In genomic region chr11:61183820-61184219, GRCm38 (mm10) we compare ENCODE assay signal across 25 mouse cellular contexts. TPM values are rescaled to one million over a fixed set of nuclear protein-coding genes. Genes with fewer than 3 reads are reported as not detected.
DNase-seq lines count a peak whose midpoint lies in the region; ATAC-seq and TF ChIP-seq lines count a peak whose summit lies in the region.
"Had no signal": no experiment of that assay in that cellular context is flagged by ENCODE, and none has a peak within 500 bp of the region (broad histone marks: within the 10 kb centered on the region; RNA-seq: fewer than 3 reads in every experiment).

No protein-coding gene starts in this region.

- no peaks in the 10 kb centered on the region for H3K9me3 ChIP-seq in embryonic facial prominence, embryonic 13.5 days
- H3K9me3 ChIP-seq in embryonic facial prominence, embryonic 10.5 days = no peaks in the 10 kb centered on the region
- H3K9me3 ChIP-seq in lung, postnatal 0 days (ENCODE audit: low read length) = no peaks in the 10 kb centered on the region
- H3K9me3 ChIP-seq in embryonic facial prominence, embryonic 15.5 days (replicated peaks) = no peaks in the 10 kb centered on the region
- H3K9me3 ChIP-seq: forebrain, embryonic 12.5 days; forebrain, embryonic 15.5 days; hindbrain, embryonic 10.5 days; hindbrain, embryonic 13.5 days; intestine, embryonic 15.5 days had no signal

- no peak overlapping the region for H3K4me3 ChIP-seq in embryonic facial prominence, embryonic 13.5 days
- no peak overlapping the region for H3K4me3 ChIP-seq in embryonic facial prominence, embryonic 10.5 days
- H3K4me3 ChIP-seq in lung, postnatal 0 days (ENCODE audit: low read depth, low read length) = no peak overlapping the region
- H3K4me3 ChIP-seq in embryonic facial prominence, embryonic 15.5 days (replicated peaks) = no peak overlapping the region
- H3K4me3 ChIP-seq: erythroblast, embryonic 14.5 days; forebrain, embryonic 12.5 days; forebrain, embryonic 15.5 days; hindbrain, embryonic 10.5 days; hindbrain, embryonic 13.5 days; intestine, embryonic 15.5 days had no signal

- TF ChIP-seq EP300 in lung, postnatal 0 days (IDR thresholded peaks at IDR 0.05) = no peak

- TF ChIP-seq CTCF in lung, postnatal 0 days (IDR thresholded peaks at IDR 0.05) = no peak

- peak overlapping the region; percentile 49 for H3K27ac ChIP-seq in embryonic facial prominence, embryonic 13.5 days
- no peak overlapping the region for H3K27ac ChIP-seq in embryonic facial prominence, embryonic 10.5 days (replicated peaks)
- H3K27ac ChIP-seq in lung, postnatal 0 days (ENCODE audit: low read length) = no peak overlapping the region
- H3K27ac ChIP-seq in embryonic facial prominence, embryonic 15.5 days (replicated peaks) = peak overlapping the region; percentile 78
- H3K27ac ChIP-seq: forebrain, embryonic 12.5 days; forebrain, embryonic 15.5 days; hindbrain, embryonic 10.5 days; hindbrain, embryonic 13.5 days; intestine, embryonic 15.5 days had no signal

- no peak for DNase-seq in embryonic facial prominence, embryonic 10.5 days (ENCODE audit: low spot score)
- no peak for DNase-seq in lung, postnatal 0 days (ENCODE audit: low spot score)
- DNase-seq in lung, adult 18-20 months = no peak
- DNase-seq in adrenal gland, adult 8-10 months = no peak
- DNase-seq: adrenal gland, postnatal 14 days; cerebellum, adult 11 months; cerebellum, adult 2 months; cerebellum, adult 9-11 months; cerebellum, postnatal 25 days; gastrocnemius, postnatal 36 days; heart, postnatal 36 days had no signal

- no peaks in the 10 kb centered on the region for H3K36me3 ChIP-seq in embryonic facial prominence, embryonic 13.5 days
- H3K36me3 ChIP-seq in embryonic facial prominence, embryonic 10.5 days (replicated peaks) = no peaks in the 10 kb centered on the region
- H3K36me3 ChIP-seq in lung, postnatal 0 days (ENCODE audit: insufficient read depth, low read length) = no peaks in the 10 kb centered on the region
- H3K36me3 ChIP-seq in embryonic facial prominence, embryonic 15.5 days = no peaks in the 10 kb centered on the region
- H3K36me3 ChIP-seq: forebrain, embryonic 12.5 days; forebrain, embryonic 15.5 days; hindbrain, embryonic 10.5 days; hindbrain, embryonic 13.5 days; intestine, embryonic 15.5 days had no signal

- no peak overlapping the region for H3K4me2 ChIP-seq in embryonic facial prominence, embryonic 13.5 days
- no peak overlapping the region for H3K4me2 ChIP-seq in lung, postnatal 0 days (replicated peaks; ENCODE audit: low read depth, low read length)
- no peak overlapping the region for H3K4me2 ChIP-seq in embryonic facial prominence, embryonic 15.5 days (replicated peaks)
- H3K4me2 ChIP-seq: forebrain, embryonic 12.5 days; forebrain, embryonic 15.5 days; heart, embryonic 11.5 days; hindbrain, embryonic 13.5 days; intestine, embryonic 15.5 days had no signal

- no peaks in the 10 kb centered on the region; the same call in 1 of the 2 replicates for H3K27me3 ChIP-seq in embryonic facial prominence, embryonic 13.5 days
- H3K27me3 ChIP-seq in embryonic facial prominence, embryonic 10.5 days (replicated peaks; ENCODE audit: low read depth, poor library complexity, severe bottlenecking) = no peaks in the 10 kb centered on the region
- H3K27me3 ChIP-seq in lung, postnatal 0 days (replicated peaks; ENCODE audit: insufficient read depth, low read length) = no peaks in the 10 kb centered on the region
- H3K27me3 ChIP-seq in embryonic facial prominence, embryonic 15.5 days = no peaks in the 10 kb centered on the region
- H3K27me3 ChIP-seq: forebrain, embryonic 12.5 days; forebrain, embryonic 15.5 days; hindbrain, embryonic 13.5 days; intestine, embryonic 15.5 days had no signal

- peaks cover 11% of the 10 kb centered on the region for H3K4me1 ChIP-seq in embryonic facial prominence, embryonic 13.5 days
- no peaks in the 10 kb centered on the region for H3K4me1 ChIP-seq in embryonic facial prominence, embryonic 10.5 days
- no peaks in the 10 kb centered on the region for H3K4me1 ChIP-seq in lung, postnatal 0 days (ENCODE audit: insufficient read depth, low read depth, low read length)
- peaks cover 6% of the 10 kb centered on the region for H3K4me1 ChIP-seq in embryonic facial prominence, embryonic 15.5 days
- H3K4me1 ChIP-seq: forebrain, embryonic 12.5 days; hindbrain, embryonic 10.5 days; hindbrain, embryonic 13.5 days; intestine, embryonic 15.5 days had no signal

- no peak overlapping the region for H3K9ac ChIP-seq in embryonic facial prominence, embryonic 13.5 days
- no peak overlapping the region for H3K9ac ChIP-seq in lung, postnatal 0 days (replicated peaks; ENCODE audit: low read depth)
- H3K9ac ChIP-seq in embryonic facial prominence, embryonic 15.5 days = no peak overlapping the region
- H3K9ac ChIP-seq: forebrain, embryonic 12.5 days; forebrain, embryonic 15.5 days; hindbrain, embryonic 13.5 days; intestine, embryonic 15.5 days had no signal

- WGBS in embryonic facial prominence, embryonic 13.5 days = 62% methylated on average over 1 of the region's 1 CpGs
- WGBS in embryonic facial prominence, embryonic 10.5 days = 84% methylated on average over 1 of the region's 1 CpGs
- WGBS in lung, postnatal 0 days = 65% methylated on average over 1 of the region's 1 CpGs
- 53% methylated on average over 1 of the region's 1 CpGs for WGBS in embryonic facial prominence, embryonic 15.5 days

- ATAC-seq in embryonic facial prominence, embryonic 13.5 days (ENCODE audit: insufficient number of reproducible peaks, insufficient read depth, low FRiP score, low TSS enrichment, low read depth) = no peak
- peak; percentile 49 for ATAC-seq in lung, postnatal 0 days
- no peak for ATAC-seq in embryonic facial prominence, embryonic 15.5 days (ENCODE audit: insufficient number of reproducible peaks, low FRiP score, low TSS enrichment, low read depth)
- ATAC-seq: forebrain, embryonic 15.5 days; hindbrain, embryonic 16.5 days; intestine, embryonic 15.5 days; Patski had no signal

RNA-seq across cellular contexts. Expression of gene Usp22, which starts 9.0 kb away (rescaled TPM):
- 146 and 156 TPM in 2 replicates for polyA plus RNA-seq in embryonic facial prominence, embryonic 13.5 days (2015; fragmentation: Nextera tagmentation; extraction: Ambion mirVana)
- polyA plus RNA-seq in embryonic facial prominence, embryonic 10.5 days (2016; fragmentation: Nextera tagmentation; extraction: Ambion mirVana) = 185 and 189 TPM in 2 replicates
- polyA plus RNA-seq in lung, postnatal 0 days (2015; fragmentation: Nextera tagmentation; extraction: Ambion mirVana) = 38.4 and 39.9 TPM in 2 replicates
- 131 and 140 TPM in 2 replicates for polyA plus RNA-seq in embryonic facial prominence, embryonic 15.5 days (2015; fragmentation: Nextera tagmentation; extraction: Ambion mirVana)
- 10 to 100 TPM; 81.5 to 98.0 (median 85.4) TPM for total RNA-seq in adrenal gland, adult 8-10 months (2022)

RNA-seq across cellular contexts. Expression of gene Aldh3a1, which starts 23.5 kb away (rescaled TPM):
- 0.89 and 2.1 TPM in 2 replicates for polyA plus RNA-seq in embryonic facial prominence, embryonic 13.5 days (2015; fragmentation: Nextera tagmentation; extraction: Ambion mirVana)
- polyA plus RNA-seq in embryonic facial prominence, embryonic 10.5 days (2016; fragmentation: Nextera tagmentation; extraction: Ambion mirVana) = not detected in 2 replicates
- 7.3 and 7.8 TPM in 2 replicates for polyA plus RNA-seq in lung, postnatal 0 days (2015; fragmentation: Nextera tagmentation; extraction: Ambion mirVana)
- polyA plus RNA-seq in embryonic facial prominence, embryonic 15.5 days (2015; fragmentation: Nextera tagmentation; extraction: Ambion mirVana) = 3.6 and 5.4 TPM in 2 replicates
- total RNA-seq in adrenal gland, adult 8-10 months (2022) = under 1 TPM in 2 of 4 experiments, not detected in 2; 0.28 to 0.46 TPM
- total RNA-seq: adrenal gland, postnatal 14 days; adrenal gland, postnatal 4 days; common myeloid progenitor, adult 5-6 weeks; granulocyte monocyte progenitor cell, adult 5-6 weeks had no signal
- polyA plus RNA-seq: erythroblast, embryonic 14.5 days; forebrain, embryonic 12.5 days; heart, embryonic 11.5 days; hindbrain, embryonic 10.5 days; hindbrain, embryonic 13.5 days; intestine, embryonic 15.5 days; Patski had no signal

RNA-seq across cellular contexts. Expression of gene Tnfrsf13b, which starts 57.3 kb away (rescaled TPM):
- 2.0 and 2.1 TPM in 2 replicates for polyA plus RNA-seq in embryonic facial prominence, embryonic 13.5 days (2015; fragmentation: Nextera tagmentation; extraction: Ambion mirVana)
- polyA plus RNA-seq in embryonic facial prominence, embryonic 10.5 days (2016; fragmentation: Nextera tagmentation; extraction: Ambion mirVana) = 0.86 and 1.2 TPM in 2 replicates
- 8.5 and 10.8 TPM in 2 replicates for polyA plus RNA-seq in lung, postnatal 0 days (2015; fragmentation: Nextera tagmentation; extraction: Ambion mirVana)
- 2.2 and 3.2 TPM in 2 replicates for polyA plus RNA-seq in embryonic facial prominence, embryonic 15.5 days (2015; fragmentation: Nextera tagmentation; extraction: Ambion mirVana)
- 1 to 10 TPM in 2 of 4 experiments, under 1 TPM in 2; 0.17 to 2.2 (median 0.84) TPM for total RNA-seq in adrenal gland, adult 8-10 months (2022)
- polyA plus RNA-seq: Patski had no signal

Comparison
In these comparisons a context has a peak if more than half of its experiments do, and no peak if none do; other contexts are left out.
1. H3K27ac ChIP-seq: peak in embryonic facial prominence, embryonic 13.5 days (single experiment) and embryonic facial prominence, embryonic 15.5 days (single experiment); none in embryonic facial prominence, embryonic 10.5 days (single experiment) and lung, postnatal 0 days (single experiment).